Mouse (Mus musculus) erythroblast, embryonic 14.5 days (primary cell): Measurements from ENCODE around the gene Ubr1.
"Not testable (repeated sequence)": the region's sequence is repeated elsewhere in the genome, so short reads cannot be mapped to it uniquely, and the experiment has no call there.

Experiments
- GATA1 ChIP-seq: IDR thresholded peaks from 2 replicates; pipeline ENCODE4 v1.6.1; 2012; ENCODE audit warnings: low read length, inconsistent platforms, mixed read lengths
- TAL1 ChIP-seq: IDR thresholded peaks from 3 replicates; pipeline ENCODE4 v1.6.1; 2012; ENCODE audit warnings: low read length, inconsistent platforms, mixed read lengths

DNA sequence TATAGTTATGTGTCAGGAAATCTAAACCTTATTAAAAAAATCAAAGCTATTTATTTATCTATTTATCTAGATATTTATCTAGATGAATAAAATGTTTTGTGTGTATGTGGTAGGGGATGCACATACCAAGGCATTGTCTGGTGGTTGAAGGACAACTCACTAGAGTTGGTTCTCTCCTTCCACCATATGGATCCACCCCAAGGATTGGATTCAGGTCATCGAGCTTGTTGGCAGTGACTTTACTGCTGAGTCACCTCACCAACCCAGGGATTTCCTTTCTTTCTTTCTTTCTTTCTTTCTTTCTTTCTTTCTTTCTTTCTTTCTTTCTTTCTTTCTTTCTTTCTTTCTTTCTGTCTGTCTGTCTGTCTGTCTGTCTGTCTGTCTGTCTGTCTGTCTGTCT lies 26.1 kb upstream of the Ubr1 start:
- TF ChIP-seq TAL1, GATA1: not testable (repeated sequence)
